Mouse (Mus musculus) G1E-ER4 (cell line): ENCODE data around the gene Saysd1. TPM values are rescaled to one million over a fixed set of nuclear protein-coding genes. Genes with fewer than 3 reads are reported as not detected.

Experiments used
- GATA1 ChIP-seq: IDR thresholded peaks from one replicate; pipeline ENCODE4 v1.8.0; 2012; ENCODE audit warnings: low read length, inconsistent platforms
- polyA plus RNA-seq: library from polyadenylated mRNA; stranded (reverse); fragments of >175 nt; gene quantifications from 2 replicates; pipeline ENCODE4 v1.2.3, GENCODE M21; 2012

Gene Saysd1
- polyA plus RNA-seq, 1 experiment = 0.40 TPM

- TF ChIP-seq GATA1 = no peak
Observed at GRCm38 (mm10) chr14:20082536-20083325, 55.6 kb downstream of the Saysd1 start.

DNA sequence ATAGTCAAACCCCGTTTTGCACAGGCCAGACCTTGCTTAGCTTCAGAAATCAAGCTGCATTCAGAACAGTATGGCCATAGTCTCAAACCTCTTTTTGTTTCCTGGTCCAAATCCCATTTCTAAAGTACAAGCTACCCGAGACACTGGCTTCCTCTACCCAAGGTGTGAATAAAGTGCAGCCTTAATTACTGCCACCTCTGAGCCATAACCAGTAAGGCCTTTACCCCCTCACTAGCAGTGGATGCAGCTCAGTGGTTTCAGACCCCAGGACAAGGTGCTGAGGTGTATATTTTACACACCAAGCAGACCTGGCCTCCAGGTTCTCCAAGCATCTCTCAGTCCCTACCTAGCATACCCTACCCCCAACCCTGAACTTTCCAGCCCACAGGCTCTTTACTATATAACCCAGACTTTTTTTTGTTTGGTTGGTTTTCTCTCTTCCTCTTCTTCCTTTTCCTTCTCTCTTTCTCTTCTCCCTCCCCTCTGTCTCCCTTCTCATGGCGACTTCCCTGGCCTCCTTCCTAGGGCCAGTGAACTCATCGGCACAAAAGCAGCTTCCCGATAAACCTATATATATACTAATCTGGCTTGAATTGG lies 56.3 kb downstream of the Saysd1 start:
- no peak for TF ChIP-seq GATA1

- no peak for TF ChIP-seq GATA1
Observed at GRCm38 (mm10) chr14:20081084-20081483, 57.2 kb downstream of the Saysd1 start.

DNA sequence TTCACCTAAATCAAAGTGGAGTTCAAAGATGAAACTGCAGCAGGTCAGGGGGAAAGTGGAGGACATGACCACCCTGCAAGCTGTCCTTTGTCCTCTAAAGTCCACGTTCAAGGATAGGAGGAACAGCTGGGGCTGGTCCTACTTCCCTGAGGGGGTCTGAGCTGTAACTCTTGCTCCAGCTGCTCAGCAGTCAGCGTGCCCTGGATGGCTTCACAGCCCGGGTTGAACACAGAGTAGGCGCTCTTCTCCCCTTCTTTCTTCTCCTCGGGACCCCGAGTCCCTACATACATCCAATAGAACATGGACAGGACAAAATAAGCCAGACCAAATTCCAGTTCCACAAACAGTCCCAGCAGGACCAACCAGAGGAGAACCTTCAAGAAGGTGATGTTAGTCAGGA lies 61.2 kb downstream of the Saysd1 start:
- TF ChIP-seq GATA1 = no peak

DNA sequence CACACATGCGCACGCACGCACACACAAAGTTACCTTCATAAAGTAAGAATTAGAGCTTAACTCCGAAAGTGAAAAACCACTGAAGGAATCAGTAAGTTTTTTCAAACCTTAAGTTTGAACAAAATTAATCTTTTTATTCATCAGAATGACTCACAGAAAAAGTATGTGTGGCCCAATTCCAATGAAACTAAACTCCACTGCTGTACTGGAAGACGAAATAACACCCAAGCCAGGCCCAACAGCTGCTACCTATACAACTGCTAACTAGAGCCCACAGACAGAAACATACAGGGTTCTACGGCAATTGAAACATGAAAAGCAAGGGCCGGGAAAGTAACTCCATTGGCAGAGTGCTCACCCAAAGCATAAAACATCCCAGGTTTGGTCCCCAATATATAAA lies 62.8 kb downstream of the Saysd1 start:
- TF ChIP-seq GATA1 = no peak

- TF ChIP-seq GATA1 = no peak
Observed at GRCm38 (mm10) chr14:20074759-20075158, 63.6 kb downstream of the Saysd1 start.

- no peak for TF ChIP-seq GATA1
Observed at GRCm38 (mm10) chr14:20070629-20071028, 67.7 kb downstream of the Saysd1 start.

DNA sequence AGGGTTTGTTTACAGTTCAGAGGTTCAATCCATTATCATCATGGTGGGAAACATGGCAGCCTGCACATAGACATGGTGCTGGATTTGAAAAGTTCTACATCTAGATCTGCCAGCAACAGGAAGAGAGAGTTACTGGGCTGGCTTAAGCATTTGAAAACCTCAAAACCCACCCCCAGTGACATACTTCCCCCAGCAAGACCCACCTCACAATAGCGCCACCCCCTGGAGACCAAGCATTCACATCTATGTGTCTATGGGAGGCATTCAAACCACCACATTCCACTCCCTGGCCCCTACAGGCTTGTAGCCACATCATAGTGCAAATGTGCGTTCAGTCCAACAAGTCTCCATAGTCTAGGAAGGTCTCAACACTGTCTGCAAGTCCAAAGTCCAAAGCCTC lies 70.0 kb downstream of the Saysd1 start:
- no peak for TF ChIP-seq GATA1

DNA sequence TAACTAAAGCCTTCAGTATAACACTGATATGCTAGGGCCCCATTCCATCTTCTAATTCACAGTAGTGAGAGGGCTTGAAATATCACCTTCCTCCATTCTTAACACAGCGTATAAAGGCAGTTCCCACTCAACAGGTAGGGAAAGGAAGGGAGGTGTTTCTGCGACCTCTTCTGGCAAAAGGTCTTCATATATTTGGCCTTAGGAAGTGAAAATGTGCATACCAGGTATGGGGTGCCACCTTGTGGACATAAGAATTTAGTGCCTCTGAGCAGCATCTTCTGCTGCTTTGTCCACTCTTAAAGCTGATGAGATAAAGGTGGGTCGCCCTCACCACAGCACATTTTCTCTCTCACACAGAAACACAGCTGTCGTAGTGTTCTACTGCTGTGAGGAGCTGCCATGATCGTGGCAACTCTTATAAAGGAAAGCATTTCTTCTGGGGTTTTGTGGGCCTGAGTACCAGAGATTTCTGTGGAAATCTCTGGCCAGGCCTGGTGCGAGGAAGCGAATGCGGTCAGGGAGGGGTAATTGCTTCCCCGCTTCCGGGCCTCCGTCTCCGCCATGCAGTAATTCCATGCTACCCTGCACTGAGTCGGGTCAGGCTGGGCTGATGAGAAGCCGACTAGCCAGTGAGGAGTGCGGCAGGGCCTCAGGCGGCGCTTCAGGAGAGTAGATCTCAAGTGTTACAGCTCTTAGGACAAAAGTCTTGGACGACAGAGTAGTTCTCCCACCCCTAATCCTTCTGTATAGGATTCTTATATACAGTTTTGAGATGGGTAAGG lies 70.8 kb downstream of the Saysd1 start:
- TF ChIP-seq GATA1 = no peak

DNA sequence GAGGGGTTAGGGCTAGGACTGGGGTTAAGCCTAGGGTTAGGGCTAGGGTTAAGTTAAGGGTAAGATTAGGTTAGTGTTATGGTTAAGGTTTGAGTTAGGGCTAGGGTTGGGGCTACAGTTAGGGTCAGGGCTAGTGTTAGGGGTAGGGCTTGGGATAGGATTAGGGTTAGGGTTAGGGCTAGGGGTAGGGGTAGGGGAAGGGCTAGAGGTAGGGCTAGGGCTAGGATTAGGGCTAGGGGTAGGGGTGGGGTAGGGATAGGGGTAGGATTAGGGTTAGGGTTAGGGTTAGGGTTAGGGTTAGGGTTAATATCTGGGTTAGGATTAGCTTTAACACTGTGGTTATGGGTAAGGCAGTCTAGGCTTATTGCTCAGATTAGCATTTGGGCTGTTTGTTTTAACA lies 73.6 kb downstream of the Saysd1 start:
- no peak for TF ChIP-seq GATA1

- TF ChIP-seq GATA1 = no peak
Observed at GRCm38 (mm10) chr14:20048481-20048835, 89.9 kb downstream of the Saysd1 start.

DNA sequence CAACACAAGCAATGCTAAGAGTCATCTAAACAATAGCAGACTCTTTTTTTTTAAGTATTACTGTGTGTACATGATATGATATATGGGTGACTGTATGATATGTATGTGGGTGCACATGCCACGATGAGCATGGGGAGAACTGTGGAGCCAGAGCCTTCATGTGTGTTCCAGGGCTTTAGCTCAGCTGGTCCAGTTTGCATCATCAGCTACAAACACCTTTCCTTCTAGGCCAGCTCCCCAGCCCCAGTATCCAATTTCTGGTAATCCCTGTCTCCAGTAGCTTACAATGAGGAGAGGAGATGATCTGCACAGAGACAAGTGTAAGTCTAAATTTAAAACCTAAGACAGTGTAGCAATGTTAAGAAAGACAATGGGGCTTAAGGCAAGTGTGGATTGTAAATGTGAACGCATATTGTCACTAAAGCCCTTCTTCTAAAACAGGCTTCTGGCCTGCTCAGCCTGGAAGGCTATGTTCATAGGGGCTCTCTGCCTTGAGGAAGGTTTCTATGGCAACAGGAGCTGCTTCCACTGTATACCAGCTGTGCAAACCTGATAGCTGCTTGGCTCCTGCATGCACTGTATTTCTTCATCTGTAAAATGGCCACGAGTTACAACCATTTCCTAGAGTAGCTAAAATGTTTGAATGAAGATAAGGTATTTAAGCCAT lies 90.4 kb downstream of the Saysd1 start:
- no peak for TF ChIP-seq GATA1

- no peak for TF ChIP-seq GATA1
Observed at GRCm38 (mm10) chr14:20047291-20047690, 91.0 kb downstream of the Saysd1 start.

- no peak for TF ChIP-seq GATA1
Observed at GRCm38 (mm10) chr14:20044036-20044435, 94.3 kb downstream of the Saysd1 start.

- TF ChIP-seq GATA1 = no peak
Observed at GRCm38 (mm10) chr14:20041836-20042235, 96.5 kb downstream of the Saysd1 start.

DNA sequence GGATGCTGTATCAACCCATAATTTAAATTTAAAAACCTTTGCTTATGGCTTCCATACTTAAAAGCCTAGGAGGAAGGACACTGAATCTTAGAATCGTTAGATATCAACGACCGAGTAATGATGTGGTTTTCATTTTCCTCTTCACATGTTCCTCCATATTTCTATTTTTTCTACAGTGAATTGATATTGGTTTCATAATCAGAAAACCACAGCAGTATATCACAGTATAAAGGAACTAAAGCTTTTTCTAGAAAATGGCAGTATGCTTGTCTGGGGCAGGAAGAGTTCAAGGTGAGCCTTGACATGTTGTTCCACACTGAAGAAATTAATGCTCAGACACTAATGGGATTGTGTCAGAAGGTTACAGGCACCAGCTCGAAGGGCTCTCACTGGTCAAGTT lies 97.4 kb downstream of the Saysd1 start:
- no peak for TF ChIP-seq GATA1

- TF ChIP-seq GATA1 = no peak
Observed at GRCm38 (mm10) chr14:20039795-20040194, 98.5 kb downstream of the Saysd1 start.
